Mouse (Mus musculus) monocyte, adult 5-6 weeks (primary cell): Measurements from ENCODE around the gene Rab44. TPM values are rescaled to one million over a fixed set of nuclear protein-coding genes. Genes with fewer than 3 reads are reported as not detected.

Source experiments
- ATAC-seq: fragments of 153-309, 156-312 bp; replicated peaks from 2 replicates; pipeline ENCODE4 v1.8.0; 2017; ENCODE audit warnings: mild to moderate bottlenecking; ENCODE audit not compliant: low TSS enrichment, insufficient number of reproducible peaks, severe bottlenecking, poor library complexity, low FRiP score
- total RNA-seq: library from RNA; stranded (forward); fragments of 200-1000, 200-491, 200-594 nt; gene quantifications from 3 replicates; pipeline ENCODE4 v1.2.3, GENCODE M21; 2017

The Rab44 gene
- total RNA-seq, 1 experiment from 2014 or later: 83.3 TPM

DNA sequence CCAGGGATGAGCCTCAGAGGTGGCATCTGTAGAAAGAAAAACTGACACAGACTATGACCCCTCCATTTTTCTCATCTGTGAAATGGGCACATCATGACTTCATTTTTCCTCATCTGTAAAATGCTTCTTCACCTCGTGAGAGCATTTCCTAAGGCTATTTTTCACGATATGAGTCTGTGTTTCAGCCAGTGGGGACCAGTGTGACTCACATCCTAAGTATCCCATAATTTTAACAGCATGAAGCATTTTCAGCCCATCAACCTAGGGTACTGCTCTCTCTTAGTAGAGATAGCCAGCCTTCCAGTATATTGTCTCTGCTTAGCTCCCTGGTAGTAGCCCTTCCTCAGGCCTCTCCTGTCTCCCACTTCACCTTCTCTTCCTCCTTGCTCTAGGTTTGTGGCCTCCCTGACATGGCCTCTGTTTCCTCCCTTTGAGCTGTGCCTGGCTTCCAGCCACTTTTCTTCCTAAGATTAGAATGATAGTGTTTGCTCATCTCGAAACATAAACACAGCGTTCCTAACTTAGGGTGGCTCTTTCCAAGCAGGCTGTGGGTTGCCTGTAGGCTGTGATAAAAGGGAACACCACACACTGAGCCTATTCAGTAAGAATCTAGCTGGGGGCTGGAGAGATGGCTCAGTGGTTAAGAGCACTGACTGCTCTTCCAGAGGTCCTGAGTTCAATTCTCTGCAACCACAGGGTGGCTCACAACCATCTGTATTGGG, 66.6 kb downstream of the Rab44 start:
- ATAC-seq: no peak

- no peak for ATAC-seq
These were observed 67.8 kb downstream of the Rab44 start for GRCm38 (mm10) chr17:29181751-29182150.

DNA sequence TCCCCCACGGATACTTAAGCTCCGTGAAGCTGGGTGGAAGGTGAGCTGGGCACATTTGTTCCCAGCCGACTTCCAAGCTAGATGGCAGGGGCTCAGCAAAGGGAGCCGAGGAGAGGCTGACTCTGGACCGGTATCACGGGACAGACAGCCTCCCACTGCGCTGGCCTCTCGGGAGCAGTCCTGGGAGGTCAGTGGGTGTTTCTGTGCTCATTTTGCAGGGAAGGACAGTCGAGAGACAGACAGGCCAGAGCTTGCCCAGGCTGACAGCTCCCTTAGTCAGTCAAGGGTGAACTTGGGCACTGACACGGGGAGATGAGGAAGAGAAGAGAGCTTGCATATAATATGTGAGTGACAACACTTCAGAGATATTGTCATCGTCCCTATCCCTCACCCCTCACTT, 69.2 kb downstream of the Rab44 start:
- no peak for ATAC-seq

- ATAC-seq: no peak
These were observed 71.6 kb downstream of the Rab44 start for GRCm38 (mm10) chr17:29185376-29186046.

GRCm38 (mm10) chr17:29186989-29187859, 73.3 kb downstream of the Rab44 start:
- ATAC-seq: no peak

GRCm38 (mm10) chr17:29188989-29189388, 75.0 kb downstream of the Rab44 start:
- no peak for ATAC-seq

DNA sequence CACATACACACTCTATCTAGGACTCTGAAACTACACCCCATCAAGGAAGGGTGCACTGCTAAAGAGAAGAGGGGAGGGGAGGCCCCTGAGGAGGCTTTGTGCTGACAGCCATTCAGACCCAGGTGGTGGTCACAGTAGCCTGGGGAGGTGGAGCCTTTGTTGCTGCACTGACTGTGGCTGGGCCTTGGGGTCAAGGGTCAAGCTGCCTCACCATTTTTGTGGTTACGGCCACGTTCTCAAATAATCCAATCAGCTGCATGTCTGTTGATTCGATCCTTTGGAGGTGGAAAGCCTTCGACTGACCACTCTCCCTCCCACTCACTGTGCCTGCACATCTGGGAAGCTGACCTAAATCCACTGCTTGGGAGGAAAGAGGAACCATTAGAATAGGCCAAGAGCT, 81.6 kb downstream of the Rab44 start:
- no peak for ATAC-seq

Other genes with a start within 250 kb of the Rab44 start
- 0.38 to 0.78 TPM in 2 of 3 replicates, not detected in the other for gene 4930539E08Rik, start 198.8 kb upstream of the Rab44 start, total RNA-seq
- gene Pxt1, start 170.3 kb upstream of the Rab44 start, total RNA-seq: not detected in 3 replicates
- 67.0 to 103 TPM (median 95.1 TPM) in 3 replicates for gene Kctd20, start 162.2 kb upstream of the Rab44 start, total RNA-seq
- 369 to 443 TPM (median 402 TPM) in 3 replicates for gene Stk38, start 106.2 kb upstream of the Rab44 start, total RNA-seq
- gene Srsf3, start 81.5 kb upstream of the Rab44 start, total RNA-seq: 679 to 753 TPM (median 702 TPM) in 3 replicates
- 10.7 to 29.2 TPM (median 15.7 TPM) in 3 replicates for gene Cdkn1a, start 23.2 kb upstream of the Rab44 start, total RNA-seq
- gene Cpne5, start 124.0 kb downstream of the Rab44 start, total RNA-seq: 2.1 TPM in 1 of 3 replicates, not detected in the others
- 12.7 to 24.2 TPM (median 17.9 TPM) in 3 replicates for gene Ppil1, start 150.0 kb downstream of the Rab44 start, total RNA-seq
- 67.0 to 84.4 TPM (median 75.3 TPM) in 3 replicates for gene BC004004, start 154.6 kb downstream of the Rab44 start, total RNA-seq
- 16.9 to 37.3 TPM (median 22.0 TPM) in 3 replicates for gene Pi16, start 203.5 kb downstream of the Rab44 start, total RNA-seq
- 56.3 to 71.0 TPM (median 67.0 TPM) in 3 replicates for gene Mtch1, start 233.8 kb downstream of the Rab44 start, total RNA-seq
- 76.8 to 91.0 TPM (median 79.1 TPM) in 3 replicates for gene Fgd2, start 246.8 kb downstream of the Rab44 start, total RNA-seq